Mouse (Mus musculus) embryonic facial prominence, embryonic 11.5 days (tissue): ENCODE data around the gene Mcee. TPM values are rescaled to one million over a fixed set of nuclear protein-coding genes. Genes with fewer than 3 reads are reported as not detected.

Source experiments
- ATAC-seq: fragments of 200-750 bp; cut with Nextera tagmentation; replicated peaks from 2 replicates; pipeline ENCODE4 v1.8.0; 2017; ENCODE audit warnings: low read depth; ENCODE audit not compliant: insufficient number of reproducible peaks, low FRiP score, low TSS enrichment
- DNase-seq: peaks from one replicate; pipeline ENCODE4 v3.0.0-alpha.2; 2015; ENCODE audit warnings: low spot score
- H3K27ac ChIP-seq: fragments of 300-500 bp; sonication (generic); replicated peaks from 2 replicates; pipeline ENCODE4 v1.5.1; 2014; ENCODE audit warnings: mild to moderate bottlenecking, low read depth, low read length, control low read depth
- H3K27me3 ChIP-seq: fragments of 300-500 bp; sonication (generic); 2 replicates; pipeline ENCODE4 v1.6.1; 2014; ENCODE audit warnings: mild to moderate bottlenecking, low read length, moderate library complexity, mixed read lengths; ENCODE audit not compliant: control insufficient read depth, insufficient read depth
- H3K36me3 ChIP-seq: fragments of 300-500 bp; sonication (generic); replicated peaks from 2 replicates; pipeline ENCODE4 v1.6.1; 2014; ENCODE audit warnings: low read depth, mild to moderate bottlenecking, low read length, moderate library complexity, mixed read lengths; ENCODE audit not compliant: control insufficient read depth, insufficient read depth
- H3K4me1 ChIP-seq: fragments of 300-500 bp; sonication (generic); 2 replicates; pipeline ENCODE4 v1.6.1; 2014; ENCODE audit warnings: low read length, mixed read lengths; ENCODE audit not compliant: control insufficient read depth, insufficient read depth
- H3K4me2 ChIP-seq: fragments of 300-500 bp; sonication (generic); 2 replicates; pipeline ENCODE4 v1.6.1; 2014; ENCODE audit warnings: low read depth, mild to moderate bottlenecking, control low read depth, low read length, moderate library complexity
- H3K4me3 ChIP-seq: fragments of 300-500 bp; sonication (generic); 2 replicates; pipeline ENCODE4 v1.5.1; 2014; ENCODE audit warnings: low read depth, low read length, control low read depth
- H3K9ac ChIP-seq: fragments of 300-500 bp; sonication (generic); replicated peaks from 2 replicates; pipeline ENCODE4 v1.6.1; 2014; ENCODE audit warnings: mild to moderate bottlenecking, control low read depth, low read length
- H3K9me3 ChIP-seq: fragments of 300-500 bp; sonication (generic); replicated peaks from 2 replicates; pipeline ENCODE4 v1.6.1; 2016; ENCODE audit warnings: mild to moderate bottlenecking, low read length, inconsistent platforms, mixed read lengths; ENCODE audit not compliant: control insufficient read depth
- WGBS: fragments of 180-500 bp; shearing (Covaris S2); extraction: QIAGEN DNeasy Blood & Tissue Kit; methylation state at CpG from one replicate; pipeline ENCODE4 v1.1.7; 2014; 5-methylcytosine and 5-hydroxymethylcytosine counted together
- polyA plus RNA-seq: library from polyadenylated mRNA; unstranded; fragments of >200 nt; fragmentation: Nextera tagmentation; extraction: Ambion mirVana; gene quantifications from 2 replicates; pipeline ENCODE4 v1.2.1, GENCODE M21; 2014

Mcee gene
- polyA plus RNA-seq, 1 experiment from 2014 or later, result 44.3 TPM

DNA sequence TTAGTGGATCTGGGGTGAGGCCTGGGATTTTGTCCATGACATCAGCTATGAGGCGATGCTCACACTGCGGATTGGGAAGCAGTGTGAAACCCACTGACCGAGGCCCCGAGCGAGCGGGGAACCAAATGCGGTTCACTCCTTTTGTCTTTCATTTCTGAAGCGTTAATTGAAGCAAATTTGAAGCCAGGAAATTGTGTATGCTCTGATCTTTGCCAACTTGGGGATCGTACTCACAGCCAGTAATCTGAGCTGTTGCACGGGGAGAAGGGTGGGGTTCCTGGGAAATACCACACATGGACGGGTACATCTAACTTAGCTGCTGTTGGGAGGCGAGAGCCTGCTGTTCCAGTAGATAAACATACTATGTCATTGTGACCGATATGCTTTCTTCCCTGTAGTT is 58.2 kb downstream of the Mcee start:
- Histone ChIP-seq H3K27ac (no peak overlapping the region), H3K9ac (no peak overlapping the region), H3K9me3 (no peaks in the 10 kb centered on the region), H3K4me1 (no peaks in the 10 kb centered on the region), H3K4me3 (no peak overlapping the region), H3K27me3 (no peaks in the 10 kb centered on the region), H3K36me3 (no peaks in the 10 kb centered on the region), H3K4me2 (no peak overlapping the region)
- DNase-seq (no peak), ATAC-seq (no peak)
- WGBS, result 79% methylated on average over 13 of the region's 13 CpGs

DNA sequence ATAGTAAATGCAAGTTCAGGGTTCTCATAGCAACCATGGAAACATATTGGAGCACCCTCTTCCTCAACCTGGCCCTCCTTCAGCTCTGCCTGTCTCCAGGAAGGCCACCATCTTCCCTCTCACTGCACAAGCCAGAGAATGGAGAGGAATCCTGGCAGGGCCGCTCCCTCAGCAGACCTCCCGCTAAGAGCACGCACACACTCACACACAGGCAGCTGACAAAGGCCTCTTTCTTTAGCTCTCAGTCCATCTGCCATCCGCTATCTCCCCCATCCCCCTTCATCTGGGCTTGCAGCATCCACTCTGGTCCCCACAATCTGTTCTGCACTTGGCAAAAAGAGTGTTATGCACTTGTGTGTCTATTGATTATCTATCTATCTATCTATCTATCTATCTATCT is 59.0 kb downstream of the Mcee start:
- no peak for ATAC-seq
- WGBS, result 30% methylated on average over 4 of the region's 4 CpGs

DNA sequence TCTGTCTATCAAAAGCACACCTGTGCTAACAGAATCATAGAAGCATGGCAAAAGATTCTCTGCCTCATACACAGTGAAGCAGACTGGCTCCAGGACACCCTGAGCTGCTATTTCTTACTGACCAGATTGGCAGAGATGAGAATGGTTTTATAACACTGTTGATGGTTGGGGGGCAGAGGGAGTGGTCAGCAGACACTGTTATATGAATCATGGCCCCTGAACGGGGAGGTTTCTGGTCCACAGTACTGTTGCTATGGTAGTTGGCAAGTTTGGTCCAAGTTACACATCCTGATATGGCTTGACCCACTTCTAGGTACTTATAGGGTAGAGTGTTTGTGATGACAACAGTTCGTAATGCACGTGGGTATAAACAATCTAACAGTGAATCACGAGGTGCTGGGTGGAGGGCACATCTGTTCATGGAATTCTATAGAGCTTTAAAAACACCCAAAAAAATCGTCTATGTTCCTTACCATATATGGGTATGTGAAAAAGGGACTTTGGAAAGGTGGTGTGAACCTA is 59.5 kb downstream of the Mcee start:
- DNase-seq (no peak), ATAC-seq (no peak)
- Histone ChIP-seq H3K27me3 (no peaks in the 10 kb centered on the region), H3K4me1 (no peaks in the 10 kb centered on the region), H3K9ac (no peak overlapping the region), H3K4me2 (no peak overlapping the region), H3K9me3 (no peaks in the 10 kb centered on the region), H3K4me3 (no peak overlapping the region), H3K36me3 (no peaks in the 10 kb centered on the region), H3K27ac (no peak overlapping the region)
- 81% methylated on average over 5 of the region's 5 CpGs for WGBS

More for the DNA sequence above, 59.0 kb downstream of the Mcee start:
- Histone ChIP-seq H3K27me3 (no peaks in the 10 kb centered on the region), H3K9ac (no peak overlapping the region), H3K27ac (no peak overlapping the region), H3K36me3 (no peaks in the 10 kb centered on the region), H3K9me3 (no peaks in the 10 kb centered on the region), H3K4me1 (no peaks in the 10 kb centered on the region), H3K4me2 (no peak overlapping the region), H3K4me3 (no peak overlapping the region)
- no peak for DNase-seq

DNA sequence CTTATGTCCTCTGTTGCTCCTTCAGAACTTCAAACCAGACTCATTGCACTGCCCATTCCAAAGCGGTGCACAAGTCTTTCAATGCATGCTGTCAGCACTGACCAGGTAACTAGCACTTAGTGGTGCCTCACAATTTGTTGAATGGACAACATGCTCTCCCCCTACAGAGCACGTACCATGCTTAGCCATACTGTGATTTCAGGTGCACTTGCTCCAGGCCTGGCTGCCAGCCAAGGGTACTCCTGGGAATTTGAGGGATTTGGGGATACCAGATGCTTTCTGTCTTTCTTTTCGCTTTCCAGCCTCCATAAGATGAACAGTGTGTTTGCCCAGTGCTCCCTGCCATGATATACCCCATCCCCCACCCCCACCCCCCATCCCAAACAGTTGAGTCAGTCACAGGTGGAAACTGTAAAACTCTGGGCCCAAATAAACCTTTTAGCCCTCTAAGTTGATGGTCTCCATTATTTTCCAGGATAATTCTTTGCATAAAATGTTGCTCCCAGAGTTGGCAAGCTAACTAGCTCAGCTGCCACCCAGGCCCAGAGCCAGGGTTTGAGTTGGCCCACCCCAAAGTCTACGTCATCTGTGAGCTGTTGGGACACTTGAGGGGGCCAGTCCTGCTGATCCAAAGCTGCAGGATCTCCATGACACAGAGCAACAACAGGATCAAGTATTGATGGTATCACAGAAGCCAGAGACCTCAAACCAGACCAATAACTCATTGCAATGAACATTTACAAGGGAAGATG is 60.2 kb downstream of the Mcee start:
- WGBS, result 77% methylated on average over 4 of the region's 4 CpGs
- H3K4me1 ChIP-seq, result no peaks in the 10 kb centered on the region

DNA sequence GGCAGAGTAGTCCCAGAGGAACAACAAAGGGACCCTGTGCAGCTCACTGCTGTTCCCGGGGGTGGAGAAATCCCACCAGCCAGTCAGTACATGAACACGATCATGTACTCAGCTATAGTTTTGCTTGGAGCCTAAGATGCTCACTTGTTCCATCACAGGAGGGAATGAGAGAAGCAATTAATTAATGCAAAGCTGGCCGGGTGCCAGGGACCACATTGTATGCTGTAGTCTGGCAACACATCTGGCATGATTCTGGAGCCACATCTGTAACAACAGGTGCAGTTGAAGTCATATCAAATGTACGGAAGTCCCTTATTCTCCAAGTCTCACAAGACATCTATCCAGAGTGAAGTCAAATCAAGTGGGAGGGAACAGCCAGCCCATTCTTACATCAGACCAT is 63.8 kb downstream of the Mcee start:
- H3K9ac ChIP-seq, result no peak overlapping the region
- no peak overlapping the region for H3K4me2 ChIP-seq
- ATAC-seq (no peak), DNase-seq (no peak)
- H3K27ac ChIP-seq, result no peak overlapping the region
- no peaks in the 10 kb centered on the region for H3K9me3 ChIP-seq
- H3K27me3 ChIP-seq, result no peaks in the 10 kb centered on the region
- H3K4me3 ChIP-seq, result no peak overlapping the region
- H3K36me3 ChIP-seq, result no peaks in the 10 kb centered on the region
- WGBS, result 85% methylated on average over 4 of the region's 4 CpGs
- no peaks in the 10 kb centered on the region for H3K4me1 ChIP-seq

More for the DNA sequence above, 60.2 kb downstream of the Mcee start:
- no peak overlapping the region for H3K9ac ChIP-seq
- no peak overlapping the region for H3K4me3 ChIP-seq
- no peak overlapping the region for H3K27ac ChIP-seq
- H3K27me3 ChIP-seq, result no peaks in the 10 kb centered on the region
- DNase-seq (no peak), ATAC-seq (no peak)
- H3K36me3 ChIP-seq, result no peaks in the 10 kb centered on the region
- H3K9me3 ChIP-seq, result no peaks in the 10 kb centered on the region
- no peak overlapping the region for H3K4me2 ChIP-seq

DNA sequence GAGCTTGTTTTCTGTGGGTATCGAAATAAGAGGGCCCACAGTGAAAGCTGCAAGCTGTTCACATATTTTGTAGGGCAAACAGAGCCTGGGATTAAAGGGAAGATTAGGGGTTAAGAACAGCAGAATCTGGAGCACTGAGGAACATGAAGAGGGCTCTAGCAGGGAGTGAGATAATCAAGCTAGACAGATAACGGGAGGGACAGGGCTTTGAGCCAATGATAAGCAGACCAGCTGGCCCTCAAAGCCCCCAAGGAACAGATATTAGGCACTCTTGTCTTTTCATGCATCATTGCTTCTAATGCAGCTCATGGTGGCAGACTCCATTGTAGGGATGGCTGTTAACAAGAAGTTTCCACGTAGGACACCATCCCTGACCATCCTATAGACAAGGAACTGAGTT is 64.3 kb downstream of the Mcee start:
- DNase-seq, result no peak
- H3K4me3 ChIP-seq, result no peak overlapping the region
- 79% methylated on average over 3 of the region's 3 CpGs for WGBS

DNA sequence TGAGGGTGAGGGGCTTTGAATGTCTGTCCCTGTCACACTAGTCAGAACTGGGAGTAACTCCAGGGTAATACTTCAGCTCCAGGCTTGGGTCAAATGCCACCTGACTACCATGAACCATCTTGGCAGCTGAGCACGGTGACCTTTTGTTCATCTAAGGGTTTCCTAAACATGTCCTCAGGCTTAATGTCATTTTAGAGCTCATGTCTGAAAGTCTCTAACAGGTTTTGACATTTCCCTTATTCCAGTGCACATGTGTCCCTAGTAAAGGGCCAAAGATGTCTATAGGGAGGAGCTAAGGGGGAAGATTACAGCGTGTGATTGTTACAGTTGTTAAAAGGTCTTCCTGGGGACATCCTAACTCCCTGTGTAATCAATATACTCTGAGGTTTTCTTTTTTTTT is 65.4 kb downstream of the Mcee start:
- WGBS, result 78% methylated on average over 2 of the region's 2 CpGs
- no peak overlapping the region for H3K4me2 ChIP-seq
- no peak overlapping the region for H3K27ac ChIP-seq
- H3K4me1 ChIP-seq, result no peaks in the 10 kb centered on the region
- H3K9me3 ChIP-seq, result no peaks in the 10 kb centered on the region
- DNase-seq, result no peak
- no peaks in the 10 kb centered on the region for H3K27me3 ChIP-seq
- no peak overlapping the region for H3K4me3 ChIP-seq
- H3K9ac ChIP-seq, result no peak overlapping the region
- no peaks in the 10 kb centered on the region for H3K36me3 ChIP-seq
- ATAC-seq, result no peak

More for the DNA sequence above, 64.3 kb downstream of the Mcee start:
- Histone ChIP-seq H3K27me3 (no peaks in the 10 kb centered on the region), H3K9me3 (no peaks in the 10 kb centered on the region), H3K9ac (no peak overlapping the region), H3K36me3 (no peaks in the 10 kb centered on the region), H3K4me2 (no peak overlapping the region), H3K4me1 (no peaks in the 10 kb centered on the region), H3K27ac (no peak overlapping the region)
- ATAC-seq, result no peak
